Mouse (Mus musculus) liver, embryonic 14.5 days (tissue): ENCODE measurements around the gene Rad51b. TPM values are rescaled to one million over a fixed set of nuclear protein-coding genes. Genes with fewer than 3 reads are reported as not detected.
"Not testable (repeated sequence)": the region's sequence is repeated elsewhere in the genome, so short reads cannot be mapped to it uniquely, and the experiment has no call there.

ENCODE experiments used
- ATAC-seq: fragments of 200-750 bp; cut with Nextera tagmentation; 2 replicates; pipeline ENCODE4 v1.8.0; 2017; ENCODE audit warnings: moderate number of reproducible peaks, mild to moderate bottlenecking, moderate library complexity; ENCODE audit not compliant: insufficient read depth
- DNase-seq, 3 experiments: peaks; one replicate each; pipeline ENCODE4 v3.0.0-alpha.2; 2012 to 2013; ENCODE audit warnings: low read depth in 3 of 3, low spot score in 3 of 3
- H3K27ac ChIP-seq: fragments of 300-500 bp; sonication (generic); 2 replicates; pipeline ENCODE4 v1.5.1; 2014; ENCODE audit warnings: moderate library complexity, mild to moderate bottlenecking, control low read depth, inconsistent platforms
- H3K27me3 ChIP-seq: fragments of 300-500 bp; sonication (generic); 2 replicates; pipeline ENCODE4 v1.6.1; 2014; ENCODE audit warnings: mild to moderate bottlenecking, low read length, moderate library complexity; ENCODE audit not compliant: control insufficient read depth, insufficient read depth
- H3K36me3 ChIP-seq: fragments of 300-500 bp; sonication (generic); replicated peaks from 2 replicates; pipeline ENCODE4 v1.6.1; 2014; ENCODE audit warnings: low read depth; ENCODE audit not compliant: control insufficient read depth, insufficient read depth
- H3K4me1 ChIP-seq, 2 experiments: fragments of 200-500 bp in 1 of 2; fragments of 300-500 bp in 1 of 2; sonication (generic) in 1 of 2; replicated peaks; 2 replicates each; pipeline ENCODE4 v1.6.1; 2012 to 2014; ENCODE audit warnings: antibody characterized with exemption in 1 of 2, inconsistent platforms in 1 of 2, low read length in 1 of 2; ENCODE audit not compliant: control insufficient read depth in 2 of 2, insufficient read depth in 2 of 2
- H3K4me2 ChIP-seq: fragments of 300-500 bp; sonication (generic); 2 replicates; pipeline ENCODE4 v1.6.1; 2014; ENCODE audit warnings: low read depth, mild to moderate bottlenecking, control low read depth, moderate library complexity
- H3K4me3 ChIP-seq, 2 experiments: fragments of 200-500 bp in 1 of 2; fragments of 300-500 bp in 1 of 2; sonication (generic) in 1 of 2; 2 replicates each; pipeline ENCODE4 v1.5.1; 2012 to 2014; ENCODE audit warnings: low read depth in 2 of 2, low read length in 2 of 2, mild to moderate bottlenecking in 2 of 2, control low read depth in 1 of 2, inconsistent platforms in 1 of 2, moderate library complexity in 1 of 2; ENCODE audit not compliant: insufficient read depth in 1 of 2
- H3K9ac ChIP-seq: fragments of 300-500 bp; sonication (generic); replicated peaks from 2 replicates; pipeline ENCODE4 v1.6.1; 2014; ENCODE audit warnings: mild to moderate bottlenecking, control low read depth, moderate library complexity
- H3K9me3 ChIP-seq: fragments of 300-500 bp; sonication (generic); 2 replicates; pipeline ENCODE4 v1.6.1; 2016; ENCODE audit warnings: low read length, mixed read lengths; ENCODE audit not compliant: control insufficient read depth
- CTCF ChIP-seq: IDR thresholded peaks from 2 replicates; pipeline ENCODE4 v1.5.1; 2016; ENCODE audit warnings: antibody characterized with exemption, low read depth, control low read depth
- EP300 ChIP-seq: IDR thresholded peaks from 2 replicates; pipeline ENCODE4 v1.6.1; 2016; ENCODE audit warnings: antibody characterized with exemption, low read depth
- WGBS: fragments of 180-500 bp; shearing (Covaris S2); extraction: QIAGEN DNeasy Blood & Tissue Kit; methylation state at CpG from one replicate; pipeline ENCODE4 v1.1.7; 2014; ENCODE audit not compliant: insufficient replicate concordance; 5-methylcytosine and 5-hydroxymethylcytosine counted together
- polyA plus RNA-seq, 2 experiments: library from polyadenylated mRNA; depleted of rRNA in 1 of 2; stranded (reverse) in 1 of 2; unstranded in 1 of 2; fragments of >200 nt; fragmentation: Nextera tagmentation in 1 of 2; extraction: Ambion mirVana in 1 of 2; gene quantifications; 2 replicates each; pipeline versions ENCODE4 v1.2.1 to v1.2.3; 2012 to 2014

Rad51b gene
- polyA plus RNA-seq, 2 experiments: 2.3 to 5.1 TPM

- Histone ChIP-seq H3K9me3 (no peaks in the 10 kb centered on the region), H3K4me2 (no peak overlapping the region), H3K36me3 (no peaks in the 10 kb centered on the region), H3K4me3 (no peak overlapping the region), H3K4me1 (no peaks in the 10 kb centered on the region), H3K9ac (no peak overlapping the region), H3K27me3 (no peaks in the 10 kb centered on the region), H3K27ac (no peak overlapping the region)
- DNase-seq (no peak), ATAC-seq (no peak)
- whole genome bisulfite sequencing: 78% methylated on average over 4 of the region's 4 CpGs
- TF ChIP-seq CTCF (no peak), EP300 (no peak)
Measured at GRCm38 (mm10) chr12:79313721-79314120, 16.6 kb downstream of the Rad51b start.

GRCm38 (mm10) chr12:79317339-79317738, 20.3 kb downstream of the Rad51b start:
- ATAC-seq (no peak), DNase-seq (no peak)
- no peak overlapping the region for H3K4me2 ChIP-seq
- no peaks in the 10 kb centered on the region for H3K36me3 ChIP-seq
- no peak overlapping the region for H3K4me3 ChIP-seq
- TF ChIP-seq CTCF: no peak
- TF ChIP-seq EP300: no peak
- H3K9me3 ChIP-seq: no peaks in the 10 kb centered on the region
- 78% methylated on average over 5 of the region's 5 CpGs for WGBS
- no peaks in the 10 kb centered on the region for H3K27me3 ChIP-seq
- no peak overlapping the region for H3K9ac ChIP-seq
- H3K27ac ChIP-seq: no peak overlapping the region
- no peaks in the 10 kb centered on the region for H3K4me1 ChIP-seq

GRCm38 (mm10) chr12:79320895-79321294, 23.8 kb downstream of the Rad51b start:
- DNase-seq (no peak), ATAC-seq (no peak)
- no peak overlapping the region for H3K27ac ChIP-seq

GRCm38 (mm10) chr12:79322539-79322938, 25.5 kb downstream of the Rad51b start:
- not testable (repeated sequence) for H3K4me3 ChIP-seq, ATAC-seq, H3K4me2 ChIP-seq, H3K4me1 ChIP-seq, H3K27me3 ChIP-seq, H3K36me3 ChIP-seq, H3K9me3 ChIP-seq, H3K9ac ChIP-seq, H3K27ac ChIP-seq
- peak in 1 of 3 experiments; percentile 22 for DNase-seq
- WGBS: 47% methylated on average over 2 of the region's 2 CpGs
- TF ChIP-seq CTCF: peak; percentile 40; the same call in 1 of the 2 replicates

More at GRCm38 (mm10) chr12:79320895-79321294, 23.8 kb downstream of the Rad51b start:
- Histone ChIP-seq H3K36me3 (no peaks in the 10 kb centered on the region), H3K4me2 (no peak overlapping the region), H3K9me3 (no peaks in the 10 kb centered on the region), H3K4me3 (no peak overlapping the region), H3K4me1 (no peaks in the 10 kb centered on the region), H3K9ac (no peak overlapping the region), H3K27me3 (no peaks in the 10 kb centered on the region)
- TF ChIP-seq CTCF: no peak
- TF ChIP-seq EP300: no peak
- 42% methylated on average over 5 of the region's 5 CpGs for WGBS

- Histone ChIP-seq H3K36me3 (no peaks in the 10 kb centered on the region), H3K9me3 (no peaks in the 10 kb centered on the region), H3K27ac (no peak overlapping the region), H3K4me3 (no peak overlapping the region), H3K9ac (no peak overlapping the region), H3K4me2 (no peak overlapping the region), H3K27me3 (no peaks in the 10 kb centered on the region), H3K4me1 (peaks cover 0 to 4% of the 10 kb centered on the region in 2 experiments; a peak in 2 of 4 replicates)
- no peak for TF ChIP-seq EP300
- TF ChIP-seq CTCF: no peak
- ATAC-seq (no peak), DNase-seq (no peak)
- 56% methylated on average over 2 of the region's 2 CpGs for WGBS
Measured at GRCm38 (mm10) chr12:79326236-79326635, 29.2 kb downstream of the Rad51b start.
